Mouse (Mus musculus): ENCODE measurements around the gene Stt3b. TPM values are rescaled to one million over a fixed set of nuclear protein-coding genes. Genes with fewer than 3 reads are reported as not detected.
"Not testable (repeated sequence)": the region's sequence is repeated elsewhere in the genome, so short reads cannot be mapped to it uniquely, and the experiment has no call there.

Stt3b gene
- total RNA-seq, 2 experiments from 2014 or later = 94.4 to 96.2 TPM

DNA sequence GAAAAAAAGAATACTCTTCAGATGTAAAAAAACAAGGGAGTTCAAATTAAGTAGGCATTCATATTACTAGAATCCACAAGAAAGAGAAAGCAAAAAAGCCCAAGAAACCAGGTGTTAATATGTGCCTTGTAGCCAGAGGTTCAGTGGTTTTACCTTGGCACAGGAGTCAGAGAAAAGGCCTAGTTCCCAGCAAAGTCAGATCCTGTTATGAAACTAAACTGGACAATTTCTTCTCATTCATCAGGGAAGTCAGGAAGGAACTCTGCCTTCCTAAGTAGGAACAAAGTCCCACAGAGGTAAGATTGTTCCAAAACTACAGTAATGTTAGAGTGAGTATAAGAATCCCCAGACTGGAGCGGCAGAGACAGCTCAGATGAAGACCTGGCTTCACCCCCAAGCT lies 31.6 kb downstream of the Stt3b start:
- intact Hi-C loops (cut with DNase I) = no loop called here
- no peak for DNase-seq (ENCODE audit: low spot score in 2 of 2)

DNA sequence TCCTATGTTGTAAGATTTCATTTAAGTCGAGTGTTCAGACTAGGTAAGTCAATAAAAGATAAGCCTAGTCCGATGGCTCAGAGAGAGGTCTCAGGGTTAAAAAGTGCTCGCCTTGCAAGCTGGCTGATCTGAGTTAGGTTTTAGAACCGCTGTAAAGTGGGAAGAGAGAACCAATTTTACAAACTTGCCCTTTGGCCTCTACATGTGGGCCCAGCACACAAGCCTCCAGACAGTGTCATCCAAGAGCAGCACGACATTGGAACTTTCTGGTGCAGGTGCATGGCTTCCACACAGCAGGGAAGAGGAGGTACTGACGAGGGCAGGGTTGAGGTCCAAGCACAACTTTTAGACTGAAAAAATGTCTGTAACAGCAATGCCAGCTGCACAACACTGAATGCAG lies 35.4 kb downstream of the Stt3b start:
- intact Hi-C loops (cut with DNase I) = no loop called here
- no peak for DNase-seq (ENCODE audit: low spot score in 2 of 2)

DNA sequence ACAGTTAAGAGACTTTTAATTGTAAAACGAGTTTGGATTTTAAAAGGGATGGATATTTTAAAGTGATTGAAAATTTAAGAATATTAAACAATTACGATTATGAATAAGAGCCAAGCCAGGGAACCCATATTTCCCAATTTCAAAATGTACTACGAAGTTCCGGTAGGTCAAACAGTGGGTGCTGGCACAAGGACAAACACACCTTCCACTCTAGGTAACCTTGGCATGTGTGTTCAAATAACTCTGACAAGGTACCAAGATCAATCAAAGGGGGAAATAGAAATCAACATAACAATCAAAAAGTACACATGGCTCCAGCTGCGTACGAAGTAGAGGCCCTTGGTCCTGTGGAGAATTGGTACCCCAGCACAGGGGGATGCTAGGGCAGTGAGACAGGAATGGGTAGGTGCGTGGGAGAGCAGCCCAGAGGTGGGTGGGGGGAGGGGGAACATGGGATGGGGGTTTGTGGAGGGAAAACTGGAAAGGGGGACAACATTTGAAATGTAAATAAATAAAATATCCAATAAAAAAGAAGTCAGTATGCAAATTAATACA lies 37.0 kb downstream of the Stt3b start:
- intact Hi-C loops (cut with DNase I) = no loop called here
- no peak for DNase-seq (ENCODE audit: low spot score in 2 of 2)

DNA sequence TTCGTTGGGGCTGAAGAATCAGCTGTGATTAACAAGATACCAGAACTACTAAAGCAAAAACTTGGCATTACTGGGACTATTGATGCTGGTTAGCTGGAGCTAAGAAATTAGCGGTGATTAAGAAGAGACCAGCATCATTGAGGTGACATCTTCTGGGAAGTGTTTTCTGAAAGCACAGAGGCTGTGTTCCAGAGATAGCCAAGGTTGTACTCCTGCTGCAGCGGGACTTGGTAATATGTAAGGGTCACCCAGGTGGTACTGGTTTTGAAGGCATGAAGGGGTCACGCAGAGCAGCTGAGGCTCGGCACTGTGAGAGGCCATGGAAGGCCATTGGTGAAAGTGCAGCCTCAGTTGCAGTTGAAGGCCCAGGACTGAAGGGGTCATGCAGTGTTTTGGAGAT lies 37.8 kb downstream of the Stt3b start:
- intact Hi-C loops (cut with DNase I) = not testable (repeated sequence)
- DNase-seq (ENCODE audit: low spot score in 2 of 2) = peak in 1 of 2 experiments; percentile 33

DNA sequence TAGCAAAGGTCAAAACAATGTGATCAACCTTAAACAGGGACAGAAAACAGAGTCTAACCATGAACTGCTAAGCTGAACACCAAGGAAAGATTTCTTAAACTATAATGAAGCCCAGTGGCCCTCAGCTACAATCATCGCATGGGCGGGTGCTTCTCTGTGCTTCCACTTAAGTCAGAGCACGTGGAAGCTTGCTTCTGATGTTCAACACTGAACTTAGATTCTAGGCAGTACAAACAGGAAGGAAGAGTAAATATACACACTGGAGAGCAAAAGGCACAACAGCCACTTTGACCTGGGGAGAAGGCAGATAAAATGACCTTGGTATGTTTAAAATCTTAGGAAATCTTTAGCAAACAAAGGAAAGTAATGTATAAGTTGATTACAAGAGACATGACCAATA lies 38.7 kb downstream of the Stt3b start:
- intact Hi-C loops (cut with DNase I) = no loop called here
- no peak for DNase-seq (ENCODE audit: low spot score in 2 of 2)

DNA sequence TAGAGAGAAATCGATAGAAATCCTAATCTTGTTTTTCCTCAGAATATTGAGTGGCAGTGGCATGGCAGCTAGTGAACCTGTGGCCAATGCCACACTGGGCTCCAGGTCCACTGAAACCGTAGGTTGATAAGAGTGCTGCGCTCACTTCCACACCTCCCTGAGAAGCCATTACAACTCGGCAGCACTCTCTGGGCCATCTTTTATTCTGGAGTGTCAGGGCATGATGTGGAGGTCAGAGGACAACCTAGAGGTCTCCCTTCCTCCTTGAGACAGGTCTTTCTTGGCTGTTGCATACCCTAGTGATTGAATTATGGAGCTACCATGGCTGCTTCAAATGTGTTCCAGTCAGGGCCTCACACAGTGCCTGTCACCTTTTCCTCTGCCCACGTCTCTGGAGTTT lies 48.3 kb downstream of the Stt3b start:
- intact Hi-C loops (cut with DNase I) = loop anchor here (2.0 to 10.0 kb wide), 3 partner anchors 99 to 467 kb away; partner anchors contain the start of gene Gpd1l
- no peak for DNase-seq (ENCODE audit: low spot score in 2 of 2)

DNA sequence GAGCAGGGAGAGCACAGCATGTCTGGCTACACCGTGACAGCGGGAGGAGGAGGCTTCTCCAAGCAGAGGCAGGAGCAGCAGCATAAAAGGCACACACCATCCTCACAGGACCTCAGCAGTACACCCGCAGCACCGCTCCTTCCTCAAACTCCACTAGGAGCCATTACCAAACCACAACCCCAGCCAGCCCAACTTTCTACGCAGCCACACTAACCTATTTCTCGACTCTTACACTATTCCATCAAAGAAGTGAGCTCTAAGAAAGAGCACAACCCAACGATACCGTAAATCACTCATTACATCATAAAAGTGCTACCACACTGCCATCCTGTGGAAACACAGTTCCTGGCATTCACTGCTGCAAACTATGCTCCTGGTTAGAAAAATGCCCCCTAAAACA lies 48.8 kb downstream of the Stt3b start:
- intact Hi-C loops (cut with DNase I) = loop anchor here (2.0 to 10.0 kb wide), 3 partner anchors 99 to 467 kb away; partner anchors contain the start of gene Gpd1l
- DNase-seq (ENCODE audit: low spot score in 2 of 2) = peak; percentile 53 to 55

DNA sequence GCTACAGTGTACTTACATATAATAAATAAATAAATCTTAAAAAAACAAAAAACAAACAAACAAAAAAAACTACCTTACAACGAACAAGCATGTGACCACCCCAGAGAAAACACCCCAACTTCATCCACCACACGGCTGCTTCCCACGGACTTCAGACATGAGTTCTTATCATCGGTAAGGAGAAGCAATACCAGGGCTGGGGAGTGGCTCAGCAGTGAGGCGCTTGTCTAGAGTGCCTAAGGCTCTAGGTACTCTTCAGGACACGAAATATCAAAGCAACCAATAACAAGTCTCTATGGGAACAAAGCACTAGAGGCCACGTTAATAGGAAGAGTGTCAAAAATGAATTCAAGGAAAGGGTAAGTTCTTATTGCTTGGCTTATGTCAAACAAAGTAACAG lies 49.8 kb downstream of the Stt3b start:
- no peak for DNase-seq (ENCODE audit: low spot score in 2 of 2)
- intact Hi-C loops (cut with DNase I) = loop anchor here (2.0 to 10.0 kb wide), 3 partner anchors 98 to 466 kb away; partner anchors contain the start of gene Gpd1l

DNA sequence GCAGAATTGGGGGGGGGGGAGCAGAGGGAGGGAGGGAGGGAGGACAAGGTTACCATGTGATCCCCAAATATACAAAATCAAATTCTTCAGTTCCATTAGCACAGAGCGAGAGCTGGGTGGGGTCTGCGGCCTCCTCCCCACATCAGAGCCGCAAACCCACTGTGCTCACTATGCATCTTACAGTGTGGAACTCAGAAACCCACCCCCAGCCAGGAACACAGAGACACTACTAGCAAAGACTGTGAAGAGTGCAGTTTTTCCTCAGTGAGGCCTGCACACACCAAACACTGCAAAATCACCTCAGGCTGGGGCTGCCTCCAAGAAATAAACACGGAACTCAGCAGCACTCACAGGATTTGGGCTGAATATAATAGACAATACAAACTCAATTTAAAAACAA lies 50.4 kb downstream of the Stt3b start:
- no peak for DNase-seq (ENCODE audit: low spot score in 2 of 2)
- intact Hi-C loops (cut with DNase I) = loop anchor here (2.0 to 10.0 kb wide), 3 partner anchors 97 to 465 kb away; partner anchors contain the start of gene Gpd1l

DNA sequence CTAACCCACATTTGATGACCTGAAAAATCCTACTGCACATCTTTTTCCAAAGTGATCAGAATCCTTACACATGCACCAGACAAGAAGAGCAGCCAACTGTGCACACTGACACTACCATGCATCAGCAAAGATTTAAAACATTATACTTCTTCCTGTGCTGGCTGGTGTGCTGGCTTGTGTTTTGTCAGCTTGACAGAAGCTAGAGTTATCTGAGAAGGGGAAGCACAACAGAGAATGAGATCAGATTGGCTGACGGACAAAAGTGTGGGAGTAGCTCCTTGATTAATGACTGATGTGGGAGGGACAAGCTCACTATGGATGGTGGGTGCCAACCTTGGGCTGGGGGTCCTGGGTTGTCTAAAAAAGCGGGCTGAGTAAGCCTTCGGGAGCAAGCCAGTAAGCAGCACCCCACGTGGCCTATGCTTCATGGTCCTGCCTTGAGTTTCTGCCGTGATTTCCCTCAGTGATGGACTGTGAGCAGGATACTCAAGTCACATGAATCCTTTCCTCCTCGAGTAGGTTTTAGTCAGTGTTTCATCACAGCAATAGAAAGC lies 52.4 kb downstream of the Stt3b start:
- no peak for DNase-seq (ENCODE audit: low spot score in 2 of 2)
- intact Hi-C loops (cut with DNase I) = no loop called here

DNA sequence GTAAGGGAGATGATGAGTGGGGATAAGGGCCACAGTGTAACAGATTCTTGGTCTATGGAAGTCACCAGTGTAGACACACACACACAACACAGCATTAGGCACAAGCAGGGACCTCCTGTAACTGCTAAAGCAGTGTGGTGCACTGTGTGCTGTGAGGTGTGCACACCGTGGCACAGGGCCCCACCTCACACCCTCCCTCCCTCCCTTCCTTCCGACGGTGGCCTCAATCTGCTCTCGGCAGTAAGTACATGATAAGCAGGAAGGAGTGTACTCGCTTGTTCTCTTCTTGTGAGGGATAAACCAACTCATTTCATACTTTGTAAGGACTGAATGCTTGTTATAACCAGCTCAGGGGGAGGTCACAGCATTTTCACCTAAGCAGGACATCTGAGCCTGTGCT lies 61.1 kb downstream of the Stt3b start:
- no peak for DNase-seq (ENCODE audit: low spot score in 2 of 2)

DNA sequence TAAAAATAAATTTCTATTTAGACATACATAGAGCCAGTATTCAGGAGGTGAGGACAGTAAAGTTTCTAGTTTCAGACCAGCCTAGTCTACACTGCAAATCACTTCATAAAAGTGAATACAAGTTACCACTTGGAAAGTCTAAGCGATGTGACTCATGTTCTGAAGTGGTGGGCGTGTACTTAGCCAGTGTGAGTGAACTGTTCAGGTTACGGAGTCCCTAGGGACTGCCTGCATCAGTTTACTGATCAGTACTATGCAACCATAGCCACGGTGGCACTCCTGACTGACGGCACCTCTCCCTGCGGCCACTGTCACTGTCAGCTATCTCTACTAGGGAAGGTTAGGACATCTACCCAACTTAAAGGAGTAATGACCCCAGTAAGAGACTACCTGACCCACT lies 65.1 kb downstream of the Stt3b start:
- no peak for DNase-seq (ENCODE audit: low spot score in 2 of 2)
- intact Hi-C loops (cut with DNase I) = loop anchor here (10.0 kb wide), 1 partner anchor 330 kb away; no protein-coding TSS in a partner anchor

More for the DNA sequence above, 61.1 kb downstream of the Stt3b start:
- intact Hi-C loops (cut with DNase I) = loop anchor here (10.0 kb wide), 1 partner anchor 334 kb away; no protein-coding TSS in a partner anchor

DNA sequence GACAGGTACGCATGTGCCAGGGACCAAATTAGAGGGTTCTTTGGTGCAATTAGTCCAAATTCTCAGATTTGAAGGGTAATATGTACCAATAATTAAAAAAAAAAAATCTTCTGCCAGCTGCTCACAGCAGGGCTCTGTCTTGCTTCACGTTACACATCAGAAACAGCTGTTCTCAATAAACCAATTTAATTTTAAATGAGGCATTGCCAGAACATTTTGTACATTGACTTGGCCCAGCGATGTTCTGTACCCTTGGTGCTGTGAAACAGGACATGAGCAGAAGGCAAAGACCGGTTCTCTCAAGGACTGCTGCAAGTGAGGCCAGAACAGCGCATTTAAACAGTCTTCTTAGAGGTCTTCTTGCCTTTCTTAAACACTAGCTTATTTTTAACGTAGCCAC lies 66.6 kb downstream of the Stt3b start:
- intact Hi-C loops (cut with DNase I) = loop anchor here (10.0 kb wide), 1 partner anchor 329 kb away; no protein-coding TSS in a partner anchor
- DNase-seq (ENCODE audit: low spot score in 2 of 2) = no peak

DNA sequence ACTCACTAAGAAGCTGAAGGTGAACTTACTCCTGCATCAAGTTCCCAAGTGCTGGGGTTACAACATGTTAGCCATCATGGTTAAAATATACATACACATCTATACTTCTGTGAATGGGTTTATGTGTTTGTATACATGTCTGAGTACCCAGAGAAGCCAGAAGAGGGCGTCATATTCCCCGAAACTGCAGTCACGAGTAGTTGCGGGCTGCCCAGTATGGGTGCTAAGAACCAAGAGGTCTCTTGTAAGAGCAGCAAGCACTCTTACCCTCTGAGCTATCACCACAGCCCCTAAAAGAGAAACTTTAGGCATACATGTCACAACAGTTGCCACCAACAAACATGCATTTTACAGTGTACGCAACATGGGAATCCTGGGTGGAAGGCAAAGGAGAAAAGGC lies 70.4 kb downstream of the Stt3b start:
- DNase-seq (ENCODE audit: low spot score in 2 of 2) = no peak
- intact Hi-C loops (cut with DNase I) = loop anchor here (10.0 kb wide), 1 partner anchor 325 kb away; no protein-coding TSS in a partner anchor

DNA sequence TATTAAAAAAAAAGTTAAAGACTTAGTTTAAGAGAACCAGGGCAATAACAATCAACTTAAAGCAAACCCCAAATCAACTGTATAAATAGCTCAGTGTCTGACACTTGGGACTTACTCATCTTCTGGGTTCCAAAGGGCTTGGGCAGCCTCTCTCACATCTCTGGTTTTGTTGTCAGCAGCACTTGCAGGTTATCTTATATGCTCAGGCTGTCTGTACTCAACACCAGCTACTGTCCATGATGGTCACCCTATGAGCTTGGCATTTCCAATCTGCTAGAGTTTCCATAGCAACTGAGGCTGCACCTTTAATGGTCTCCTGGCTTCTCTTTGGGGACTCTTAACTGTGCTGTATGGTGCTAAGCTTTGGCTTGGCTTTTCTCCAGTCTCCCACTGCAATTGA lies 72.3 kb downstream of the Stt3b start:
- intact Hi-C loops (cut with DNase I) = no loop called here
- DNase-seq (ENCODE audit: low spot score in 2 of 2) = no peak

DNA sequence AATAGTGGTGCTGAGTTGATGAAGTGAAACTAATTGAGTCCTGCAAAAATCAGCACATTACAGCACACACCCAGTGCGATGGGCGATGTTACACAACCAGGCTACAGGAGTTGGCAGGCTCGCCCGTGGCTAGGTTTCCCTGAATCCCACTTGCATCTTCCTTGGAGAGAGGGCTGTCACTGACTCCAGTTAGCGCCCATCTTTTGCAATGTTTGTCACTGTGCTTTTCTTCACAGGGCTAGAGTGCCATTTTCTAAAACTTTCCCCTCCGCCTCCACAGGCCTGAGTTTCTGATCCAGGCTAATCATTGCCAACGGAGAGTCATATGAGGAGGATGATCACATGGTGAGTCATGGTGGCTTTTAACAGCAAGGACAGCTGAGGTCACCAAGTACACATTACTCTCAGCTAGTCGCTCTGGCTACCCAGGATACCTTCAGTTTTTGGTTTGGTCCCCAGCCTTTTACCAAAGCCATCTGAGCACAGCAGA lies 73.8 kb downstream of the Stt3b start:
- intact Hi-C loops (cut with DNase I) = no loop called here
- DNase-seq (ENCODE audit: low spot score in 2 of 2) = no peak

DNA sequence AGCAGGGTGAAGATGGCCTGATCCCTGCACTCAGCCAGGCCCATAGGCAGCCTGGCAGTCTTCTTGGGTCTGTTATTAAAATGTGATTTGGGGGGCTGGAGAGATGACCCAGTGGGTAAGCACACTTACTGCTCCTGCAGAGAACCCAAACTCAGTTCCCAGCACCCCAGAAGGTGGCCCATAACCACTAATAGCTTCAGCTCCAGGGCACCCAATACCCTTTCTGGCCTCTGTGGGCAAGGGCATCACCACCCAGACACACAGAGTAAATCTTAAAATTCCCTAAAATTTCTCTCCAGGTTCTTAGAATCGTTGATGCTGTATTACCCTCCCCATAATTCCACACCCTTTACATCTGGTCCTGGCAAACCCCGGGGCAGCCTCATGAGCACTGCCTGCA lies 75.7 kb downstream of the Stt3b start:
- intact Hi-C loops (cut with DNase I) = no loop called here
- no peak for DNase-seq (ENCODE audit: low spot score in 2 of 2)

DNA sequence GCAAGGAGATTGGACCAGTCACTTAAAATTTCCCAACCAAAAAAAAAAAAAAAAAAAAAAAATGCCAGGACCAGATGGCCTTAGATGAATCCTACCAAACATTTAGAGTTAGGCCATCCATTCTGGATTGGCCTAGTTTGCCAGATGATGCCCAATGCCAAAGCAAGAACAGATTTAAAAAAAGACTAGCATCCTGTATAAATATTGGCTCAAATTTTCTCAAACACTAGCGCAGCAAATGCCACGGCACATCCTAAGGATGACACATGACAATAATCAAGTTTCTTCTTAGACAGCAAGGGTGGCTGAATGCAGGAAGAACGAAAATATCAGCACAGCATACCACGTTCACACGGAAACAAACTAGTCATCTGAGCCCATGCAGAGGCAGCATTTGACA lies 76.5 kb downstream of the Stt3b start:
- intact Hi-C loops (cut with DNase I) = no loop called here

DNA sequence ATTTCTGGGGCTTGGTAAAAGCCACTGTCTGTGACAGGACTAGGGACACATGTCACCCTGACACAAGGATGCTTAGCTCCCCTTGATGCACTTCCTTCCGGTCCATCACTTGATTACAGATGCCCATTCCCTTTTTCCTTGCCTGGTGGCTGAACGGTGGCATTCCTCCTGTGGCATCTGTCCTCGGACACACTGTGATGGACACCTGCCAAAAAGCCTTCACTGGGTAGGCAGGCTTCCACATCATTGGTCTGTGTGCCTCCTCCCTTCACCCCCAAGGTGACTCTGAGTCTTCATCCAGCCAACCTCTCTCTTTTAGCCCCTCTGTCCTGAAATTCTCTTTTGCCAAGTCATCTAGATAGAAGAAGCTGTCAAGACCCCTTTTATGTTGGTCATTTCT lies 78.7 kb downstream of the Stt3b start:
- intact Hi-C loops (cut with DNase I) = no loop called here
- DNase-seq (ENCODE audit: low spot score in 2 of 2) = no peak

More for the DNA sequence above, 76.5 kb downstream of the Stt3b start:
- peak in 1 of 2 experiments; percentile 61 for DNase-seq (ENCODE audit: low spot score in 2 of 2)

DNA sequence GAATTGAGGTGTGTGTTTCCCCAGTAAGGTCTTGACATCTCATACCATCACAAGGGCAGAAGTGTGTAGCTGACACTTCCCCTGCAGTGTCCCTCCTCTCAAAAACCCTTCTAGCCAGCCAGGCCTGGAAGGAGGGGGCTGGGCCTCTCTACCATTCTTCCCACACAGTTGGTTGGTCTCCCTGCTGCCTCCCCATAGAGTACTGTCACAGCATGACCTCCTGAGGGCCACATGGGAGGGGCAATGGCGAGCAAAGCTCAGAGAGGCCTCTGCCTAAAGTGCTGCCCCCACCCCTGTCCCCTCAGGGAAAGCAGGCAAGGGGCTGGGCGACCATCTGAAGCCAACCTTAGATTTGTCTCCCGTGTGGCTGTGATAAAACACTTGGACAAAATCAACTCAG lies 80.1 kb downstream of the Stt3b start:
- intact Hi-C loops (cut with DNase I) = no loop called here

DNA sequence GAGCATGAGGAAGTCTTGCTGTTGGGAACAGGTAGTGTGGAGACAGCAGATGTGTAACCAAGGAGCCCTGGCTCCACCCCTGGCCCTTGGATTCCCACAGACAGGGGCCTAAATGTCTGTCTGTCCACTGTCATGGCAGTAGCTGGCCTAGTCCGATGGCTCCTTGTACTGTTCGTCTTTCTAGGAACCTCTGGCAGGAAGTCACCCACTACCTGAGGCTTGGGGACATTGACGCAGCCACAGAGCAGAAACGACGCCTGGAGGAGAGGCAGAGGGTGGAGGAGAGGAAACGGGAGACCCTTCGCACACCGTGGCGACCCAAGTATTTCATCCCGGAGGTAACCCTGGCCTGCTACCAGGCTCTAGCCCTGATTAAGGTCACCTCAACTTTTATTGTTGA lies 80.5 kb downstream of the Stt3b start:
- no peak for DNase-seq (ENCODE audit: low spot score in 2 of 2)
- intact Hi-C loops (cut with DNase I) = no loop called here

More for the DNA sequence above, 80.1 kb downstream of the Stt3b start:
- DNase-seq (ENCODE audit: low spot score in 2 of 2) = no peak
